Mouse (Mus musculus) lung, embryonic 15.5 days (tissue): ENCODE measurements around the gene Hmgb3. TPM values are rescaled to one million over a fixed set of nuclear protein-coding genes. Genes with fewer than 3 reads are reported as not detected.
A peak's percentile ranks its signal among the peaks of the same experiment; 100 is the strongest.
"Not testable (repeated sequence)": the region's sequence is repeated elsewhere in the genome, so short reads cannot be mapped to it uniquely, and the experiment has no call there.

ENCODE experiments used
- ATAC-seq: fragments of 200-750 bp; cut with Nextera tagmentation; 2 replicates; pipeline ENCODE4 v1.8.0; 2017; ENCODE audit warnings: moderate number of reproducible peaks, borderline replicate concordance; ENCODE audit not compliant: low FRiP score, low TSS enrichment; ENCODE audit errors: extremely low read depth
- H3K27ac ChIP-seq: fragments of 300-500 bp; sonication (generic); 2 replicates; pipeline ENCODE4 v1.5.1; 2015; ENCODE audit warnings: moderate library complexity, mild to moderate bottlenecking, inconsistent platforms
- H3K27me3 ChIP-seq: fragments of 300-500 bp; sonication (generic); 2 replicates; pipeline ENCODE4 v1.6.1; 2015; ENCODE audit warnings: inconsistent platforms
- H3K36me3 ChIP-seq: fragments of 300-500 bp; sonication (generic); 2 replicates; pipeline ENCODE4 v1.6.1; 2015; ENCODE audit warnings: inconsistent platforms
- H3K4me1 ChIP-seq: fragments of 300-500 bp; sonication (generic); 2 replicates; pipeline ENCODE4 v1.6.1; 2015; ENCODE audit warnings: inconsistent platforms
- H3K4me2 ChIP-seq: fragments of 300-500 bp; sonication (generic); 2 replicates; pipeline ENCODE4 v1.6.1; 2015; ENCODE audit warnings: inconsistent platforms, mild to moderate bottlenecking, moderate library complexity
- H3K4me3 ChIP-seq: fragments of 300-500 bp; sonication (generic); 2 replicates; pipeline ENCODE4 v1.5.1; 2015; ENCODE audit warnings: mild to moderate bottlenecking, inconsistent platforms
- H3K9ac ChIP-seq: fragments of 300-500 bp; sonication (generic); 2 replicates; pipeline ENCODE4 v1.6.1; 2015; ENCODE audit warnings: inconsistent platforms
- H3K9me3 ChIP-seq: fragments of 300-500 bp; sonication (generic); 2 replicates; pipeline ENCODE4 v1.6.1; 2016; ENCODE audit warnings: inconsistent platforms
- WGBS: fragments of 180-500 bp; shearing (Covaris S2); methylation state at CpG from one replicate; pipeline ENCODE4 v1.1.7; 2015; 5-methylcytosine and 5-hydroxymethylcytosine counted together
- polyA plus RNA-seq: library from polyadenylated mRNA; unstranded; fragments of >200 nt; fragmentation: Nextera tagmentation; extraction: Ambion mirVana; gene quantifications from 2 replicates; pipeline ENCODE4 v1.2.1, GENCODE M21; 2015

Hmgb3 gene
- polyA plus RNA-seq = 288 and 291 TPM in 2 replicates

GRCm38 (mm10) chrX:71555415-71556114 lies at the start of gene Hmgb3:
Gene Hmgb3 (plus strand): TSS chrX:71555918.
- Histone ChIP-seq H3K36me3 (no peaks in the 10 kb centered on the region), H3K27ac (peak within 1 kb of the TSS; percentile 95), H3K27me3 (no peaks in the 10 kb centered on the region), H3K4me3 (peak within 1 kb of the TSS; percentile 71), H3K4me1 (0 out of 2 replicates have a peak, but pooled peaks cover 2% of the 10 kb centered on the region), H3K9ac (peak within 1 kb of the TSS; percentile 76), H3K9me3 (no peaks in the 10 kb centered on the region), H3K4me2 (peak within 1 kb of the TSS; percentile 72)
- 19% methylated on average over 36 of the region's 59 CpGs for WGBS
- ATAC-seq = peak; percentile 97

GRCm38 (mm10) chrX:71506591-71506990 lies 49.1 kb upstream of the Hmgb3 start:
- H3K36me3 ChIP-seq, H3K9me3 ChIP-seq, H3K4me3 ChIP-seq, H3K9ac ChIP-seq, H3K4me2 ChIP-seq, H3K4me1 ChIP-seq, ATAC-seq, H3K27me3 ChIP-seq, H3K27ac ChIP-seq: not testable (repeated sequence)
- WGBS = 95% methylated on average over 4 of the region's 4 CpGs

GRCm38 (mm10) chrX:71519252-71519651 lies 36.5 kb upstream of the Hmgb3 start:
- Histone ChIP-seq H3K9ac (no peak overlapping the region), H3K36me3 (no peaks in the 10 kb centered on the region), H3K27me3 (no peaks in the 10 kb centered on the region), H3K4me3 (no peak overlapping the region), H3K27ac (no peak overlapping the region), H3K9me3 (no peaks in the 10 kb centered on the region), H3K4me2 (no peak overlapping the region), H3K4me1 (no peaks in the 10 kb centered on the region)
- WGBS = 80% methylated on average over 4 of the region's 4 CpGs
- ATAC-seq = no peak

GRCm38 (mm10) chrX:71522889-71523288 lies 32.8 kb upstream of the Hmgb3 start:
- H3K27ac ChIP-seq = no peak overlapping the region
- H3K36me3 ChIP-seq = no peaks in the 10 kb centered on the region
- H3K9me3 ChIP-seq = no peaks in the 10 kb centered on the region
- no peak for ATAC-seq
- 88% methylated on average over 3 of the region's 3 CpGs for WGBS
- no peaks in the 10 kb centered on the region for H3K4me1 ChIP-seq
- H3K4me2 ChIP-seq = no peak overlapping the region
- no peak overlapping the region for H3K9ac ChIP-seq
- H3K4me3 ChIP-seq = no peak overlapping the region
- no peaks in the 10 kb centered on the region for H3K27me3 ChIP-seq

- no peaks in the 10 kb centered on the region for H3K27me3 ChIP-seq
- no peak for ATAC-seq
- no peaks in the 10 kb centered on the region for H3K9me3 ChIP-seq
- no peaks in the 10 kb centered on the region for H3K36me3 ChIP-seq
- no peaks in the 10 kb centered on the region for H3K4me1 ChIP-seq
- no peak overlapping the region for H3K4me3 ChIP-seq
- H3K27ac ChIP-seq = no peak overlapping the region
- H3K9ac ChIP-seq = no peak overlapping the region
- no peak overlapping the region for H3K4me2 ChIP-seq
- WGBS = 57% methylated on average over 2 of the region's 2 CpGs
Measured at GRCm38 (mm10) chrX:71524310-71524709, 31.4 kb upstream of the Hmgb3 start.

GRCm38 (mm10) chrX:71525593-71526299 lies 30.0 kb upstream of the Hmgb3 start:
- Histone ChIP-seq H3K27ac (no peak overlapping the region), H3K9me3 (no peaks in the 10 kb centered on the region), H3K4me1 (no peaks in the 10 kb centered on the region), H3K4me3 (no peak overlapping the region), H3K36me3 (no peaks in the 10 kb centered on the region), H3K27me3 (no peaks in the 10 kb centered on the region), H3K9ac (no peak overlapping the region), H3K4me2 (no peak overlapping the region)
- ATAC-seq = no peak
- 47% methylated on average over 3 of the region's 3 CpGs for WGBS

GRCm38 (mm10) chrX:71527461-71527860 lies 28.3 kb upstream of the Hmgb3 start:
- Histone ChIP-seq H3K9ac (no peak overlapping the region), H3K4me2 (no peak overlapping the region), H3K9me3 (no peaks in the 10 kb centered on the region), H3K27ac (no peak overlapping the region), H3K4me3 (no peak overlapping the region), H3K36me3 (no peaks in the 10 kb centered on the region), H3K27me3 (no peaks in the 10 kb centered on the region), H3K4me1 (no peaks in the 10 kb centered on the region)
- ATAC-seq = no peak
- WGBS = 100% methylated on average over 1 of the region's 1 CpGs

- Histone ChIP-seq H3K27ac (no peak overlapping the region), H3K27me3 (no peaks in the 10 kb centered on the region), H3K9ac (no peak overlapping the region), H3K4me1 (no peaks in the 10 kb centered on the region), H3K4me2 (no peak overlapping the region), H3K36me3 (no peaks in the 10 kb centered on the region), H3K4me3 (no peak overlapping the region), H3K9me3 (no peaks in the 10 kb centered on the region)
- 55% methylated on average over 3 of the region's 3 CpGs for WGBS
- ATAC-seq = no peak
Measured at GRCm38 (mm10) chrX:71528150-71528549, 27.6 kb upstream of the Hmgb3 start.

GRCm38 (mm10) chrX:71528646-71529045 lies 27.1 kb upstream of the Hmgb3 start:
- Histone ChIP-seq H3K36me3 (no peaks in the 10 kb centered on the region), H3K27me3 (no peaks in the 10 kb centered on the region), H3K4me2 (no peak overlapping the region), H3K9me3 (no peaks in the 10 kb centered on the region), H3K27ac (no peak overlapping the region), H3K9ac (no peak overlapping the region), H3K4me1 (no peaks in the 10 kb centered on the region), H3K4me3 (no peak overlapping the region)
- ATAC-seq = peak; percentile 67; the same call in 1 of the 2 replicates
- WGBS = 28% methylated on average over 6 of the region's 6 CpGs

GRCm38 (mm10) chrX:71532635-71533034 lies 23.1 kb upstream of the Hmgb3 start:
- no peak overlapping the region for H3K4me2 ChIP-seq
- H3K27ac ChIP-seq = no peak overlapping the region
- H3K4me1 ChIP-seq = no peaks in the 10 kb centered on the region
- no peaks in the 10 kb centered on the region for H3K36me3 ChIP-seq
- H3K9me3 ChIP-seq = no peaks in the 10 kb centered on the region
- no peaks in the 10 kb centered on the region for H3K27me3 ChIP-seq
- H3K4me3 ChIP-seq = no peak overlapping the region
- 61% methylated on average over 3 of the region's 3 CpGs for WGBS
- H3K9ac ChIP-seq = no peak overlapping the region
- ATAC-seq = no peak

- H3K27me3 ChIP-seq = no peaks in the 10 kb centered on the region
- WGBS = 74% methylated on average over 5 of the region's 5 CpGs
- no peak overlapping the region for H3K4me2 ChIP-seq
Measured at GRCm38 (mm10) chrX:71534102-71534501, 21.6 kb upstream of the Hmgb3 start.

GRCm38 (mm10) chrX:71537791-71538190 lies 17.9 kb upstream of the Hmgb3 start:
- Histone ChIP-seq H3K4me2 (no peak overlapping the region), H3K27me3 (no peaks in the 10 kb centered on the region), H3K4me3 (no peak overlapping the region), H3K27ac (no peak overlapping the region), H3K36me3 (no peaks in the 10 kb centered on the region), H3K9me3 (no peaks in the 10 kb centered on the region), H3K9ac (no peak overlapping the region), H3K4me1 (no peaks in the 10 kb centered on the region)
- WGBS = 61% methylated on average over 2 of the region's 2 CpGs
- no peak for ATAC-seq

More at GRCm38 (mm10) chrX:71534102-71534501, 21.6 kb upstream of the Hmgb3 start:
- ATAC-seq = no peak
- H3K9me3 ChIP-seq = no peaks in the 10 kb centered on the region
- no peak overlapping the region for H3K9ac ChIP-seq
- H3K4me3 ChIP-seq = no peak overlapping the region
- no peaks in the 10 kb centered on the region for H3K36me3 ChIP-seq
- H3K27ac ChIP-seq = no peak overlapping the region
- H3K4me1 ChIP-seq = no peaks in the 10 kb centered on the region
